Mouse (Mus musculus): ENCODE results near the gene Tmtc1.

DNA sequence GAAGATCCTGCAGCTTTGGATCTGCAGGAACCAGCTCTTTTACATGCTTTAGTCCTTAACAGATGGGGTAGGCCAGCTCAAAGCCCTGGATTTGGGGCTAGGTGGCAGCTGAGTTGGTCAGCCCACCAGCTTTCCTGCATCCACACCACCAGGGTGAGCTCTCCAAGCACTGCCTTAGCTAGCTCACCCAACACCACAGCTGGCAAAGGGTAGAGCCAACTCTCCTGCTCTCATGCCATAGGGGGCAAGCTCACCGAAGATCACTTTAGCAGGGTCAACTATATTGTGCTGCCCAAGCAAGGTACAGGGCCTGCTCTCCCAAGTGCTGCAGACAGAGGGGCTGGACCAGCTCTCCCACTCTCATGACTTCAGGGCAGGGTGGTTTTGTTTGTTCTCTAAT, 6.6 kb downstream of the Tmtc1 start:
- no peak for TF ChIP-seq CTCF (IDR thresholded peaks at IDR 0.05; ENCODE audit: low read depth, low read length)
- TF ChIP-seq POLR2A (IDR thresholded peaks at IDR 0.05; ENCODE audit: extremely low read depth, insufficient read depth, low read length): no peak

Data from liver, adult 2 months (tissue).